Mouse (Mus musculus) mouse trophoblast stem cell (cell line): ENCODE measurements around the gene Olfr131.
"Not testable (repeated sequence)": the region's sequence is repeated elsewhere in the genome, so short reads cannot be mapped to it uniquely, and the experiment has no call there.

Source experiments
- in situ Hi-C, 2 experiments: fragments of 300-500 bp; cut with MseI, MboI; formaldehyde crosslinking; loops; 2 replicates in 1 of 2; 3 replicates in 1 of 2; pipeline ENCODE4 v1.15.1; 2025

The Olfr131 gene

DNA sequence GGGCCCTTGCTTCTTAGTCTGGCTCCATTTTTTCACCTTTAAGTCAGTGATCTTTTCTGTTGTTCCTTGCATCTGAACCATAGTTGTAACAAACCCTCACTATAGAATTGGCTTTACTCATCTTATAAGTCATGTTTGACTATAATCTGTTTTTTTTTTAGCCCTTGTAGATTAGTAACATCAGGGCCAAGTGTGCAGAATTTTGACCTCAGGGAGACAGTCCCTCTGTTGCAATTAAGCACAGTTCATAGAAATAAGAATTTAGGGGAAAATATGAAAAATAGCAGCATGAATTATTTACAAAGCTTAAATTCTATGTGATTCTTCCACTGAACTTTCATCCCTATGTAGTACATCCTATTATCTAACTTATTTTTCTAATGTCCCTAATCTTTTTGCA is at the start of gene Olfr131:
Gene Olfr131, minus strand, starts transcription at position 101 of the 400 bp plus-strand sequence.
- in situ Hi-C loops, result no loop called here

DNA sequence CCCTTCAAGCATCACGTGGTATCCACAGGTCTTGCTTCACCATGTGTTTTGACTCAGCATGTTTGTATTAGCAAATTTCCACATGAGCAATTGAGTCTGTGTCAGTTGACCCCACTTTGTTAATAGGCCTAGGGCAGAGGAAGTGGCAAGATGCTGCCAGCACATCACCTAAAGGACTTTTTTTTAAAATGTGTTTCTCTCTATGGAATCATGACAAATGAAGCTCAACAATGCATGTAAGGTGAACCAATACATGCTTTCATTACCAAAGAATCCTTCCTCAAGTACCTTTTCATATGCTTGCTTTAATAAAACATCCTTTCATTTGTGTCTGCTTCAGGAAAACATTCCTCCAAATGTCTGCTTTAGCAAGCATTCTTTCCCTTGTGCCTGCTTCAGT is 45.9 kb upstream of the Olfr131 start, which contains the start of gene Olfr132:
Gene Olfr132, minus strand, starts transcription at position 101 of the 400 bp plus-strand sequence.
- in situ Hi-C loops, result no loop called here

DNA sequence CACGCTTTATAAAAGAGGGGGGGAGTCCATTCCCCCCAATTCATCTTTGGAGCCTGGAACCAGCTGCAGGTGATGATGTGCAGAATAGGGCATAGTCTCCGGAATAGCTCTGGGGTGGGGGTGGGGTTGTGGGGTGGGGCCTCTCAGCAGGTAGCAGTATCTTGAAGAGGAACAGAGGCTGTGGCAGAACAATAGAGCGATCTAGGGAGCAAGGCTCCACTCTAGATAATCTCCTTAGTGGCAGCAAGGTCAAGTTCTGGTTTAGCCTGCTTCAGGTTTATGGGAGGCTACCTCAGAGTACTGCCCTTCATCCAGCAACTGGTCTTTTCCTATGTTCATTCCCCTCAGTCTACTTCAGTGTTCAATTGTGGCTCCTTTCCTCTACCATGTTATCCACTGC is 36.9 kb upstream of the Olfr131 start:
- in situ Hi-C loops, result not testable (repeated sequence)

DNA sequence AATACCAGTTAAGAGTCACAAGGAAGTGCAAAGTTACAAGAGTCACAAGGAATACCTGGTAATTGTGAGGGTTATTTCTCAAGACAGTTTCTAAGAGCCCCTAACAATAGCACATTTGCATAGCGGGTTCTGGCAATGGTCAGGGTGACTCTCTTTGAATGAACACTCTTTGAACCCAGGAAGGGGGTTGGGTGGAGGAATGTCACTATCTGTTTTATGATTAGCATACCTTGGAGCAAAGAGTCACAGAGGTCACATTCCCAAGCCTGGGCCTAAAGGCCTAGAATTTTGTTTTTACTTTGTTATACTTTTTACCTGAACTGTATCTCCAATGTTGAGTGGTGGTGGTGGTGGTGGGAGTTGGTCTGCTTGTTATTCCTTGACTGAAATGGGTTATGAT is 35.7 kb upstream of the Olfr131 start:
- in situ Hi-C loops, result not testable (repeated sequence)

DNA sequence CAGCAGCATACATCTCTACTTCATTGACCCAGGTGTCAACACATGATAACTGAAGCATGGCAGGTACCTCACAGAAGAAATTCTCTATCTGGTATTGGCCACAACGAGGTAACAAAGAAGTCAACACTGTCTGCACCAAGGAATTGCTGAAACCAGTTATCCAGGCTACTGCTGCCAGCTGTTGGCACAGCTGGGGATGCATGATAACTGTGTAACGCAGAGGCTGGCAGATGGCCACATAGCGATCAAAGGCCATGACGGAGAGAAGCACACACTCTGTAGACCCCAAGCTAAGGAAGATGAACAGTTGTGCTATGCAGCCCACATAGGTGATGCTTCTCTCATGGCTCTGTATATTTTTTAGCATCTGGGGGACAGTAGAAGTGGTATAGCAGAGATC is 6.1 kb downstream of the Olfr131 start:
- in situ Hi-C loops, result no loop called here

DNA sequence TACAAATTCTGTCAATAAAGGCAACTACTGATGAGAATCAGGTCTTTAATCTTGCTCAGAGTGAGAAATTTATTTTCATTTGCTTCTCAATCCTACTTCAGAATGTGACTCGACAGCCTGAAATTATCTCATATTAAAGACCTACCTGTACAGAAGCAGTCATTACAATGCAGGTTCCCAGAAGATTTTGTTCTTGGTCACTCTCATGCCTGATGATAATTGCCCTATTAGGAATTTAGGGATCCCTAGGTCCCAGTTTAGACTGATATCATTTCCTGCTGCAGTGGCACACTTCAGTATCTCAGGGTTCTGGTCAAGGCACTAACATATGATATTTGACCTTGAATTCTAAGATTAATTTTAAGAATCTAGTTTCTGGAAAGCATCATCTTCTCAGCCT is 24.9 kb downstream of the Olfr131 start, which contains the start of gene Olfr130:
Gene Olfr130, plus strand, starts transcription at position 301 of the 400 bp plus-strand sequence.
- in situ Hi-C loops, result no loop called here

DNA sequence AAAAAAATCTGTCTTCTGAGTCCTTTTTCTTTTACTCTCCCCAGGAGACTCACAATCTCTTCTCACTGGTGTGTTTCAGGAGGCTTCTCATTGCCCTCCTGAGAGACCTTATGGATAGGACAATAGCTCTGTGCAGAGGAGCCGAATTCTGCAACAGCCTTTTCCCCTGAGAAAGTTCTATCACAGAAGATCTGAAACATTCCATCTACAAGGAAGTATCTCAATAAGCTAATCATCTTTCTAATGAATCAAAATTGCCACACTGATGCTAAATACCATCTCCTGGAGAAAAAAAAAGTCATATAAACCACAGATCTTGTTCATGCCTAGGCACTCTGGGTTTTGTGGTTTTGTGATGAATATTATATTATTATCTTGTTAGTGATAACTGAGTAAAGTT is 28.5 kb downstream of the Olfr131 start, which contains the start of gene Olfr129:
Gene Olfr129, minus strand, starts transcription at position 101 of the 400 bp plus-strand sequence.
- in situ Hi-C loops, result no loop called here
